Mouse (Mus musculus) megakaryocyte progenitor cell, adult 5-6 weeks (primary cell): ENCODE results near the gene Fam124a. TPM values are rescaled to one million over a fixed set of nuclear protein-coding genes. Genes with fewer than 3 reads are reported as not detected.

ENCODE experiments used
- ATAC-seq: replicated peaks from 2 replicates; pipeline ENCODE4 v1.8.0; 2016; ENCODE audit warnings: mild to moderate bottlenecking, moderate TSS enrichment, inconsistent platforms; ENCODE audit not compliant: poor library complexity
- total RNA-seq, 2 experiments: library from RNA; stranded (forward) in 1 of 2; stranded (reverse) in 1 of 2; fragments of 157-497, 149-512 nt in 1 of 2; fragments of 200-1000 nt in 1 of 2; gene quantifications; 2 replicates each; pipeline versions ENCODE4 v1.2.3 to v1.2.4; 2015 to 2017

Gene Fam124a
- total RNA-seq, 2 experiments from 2014 or later = not detected

GRCm38 (mm10) chr14:62655996-62656395 is 100.5 kb downstream of the Fam124a start:
- no peak for ATAC-seq

- no peak for ATAC-seq
Measured at GRCm38 (mm10) chr14:62657469-62657868, 101.9 kb downstream of the Fam124a start.

Other genes starting within 250 kb of the Fam124a start
- gene Gucy1b2, start 99.4 kb upstream of the Fam124a start, total RNA-seq (2015) = not detected in 2 replicates
- gene Gucy1b2, start 99.4 kb upstream of the Fam124a start, total RNA-seq (2017) = not detected in 2 replicates
- not detected in 2 replicates for gene Gm4131, start 11.2 kb downstream of the Fam124a start, total RNA-seq (2015)
- not detected in 2 replicates for gene Gm4131, start 11.2 kb downstream of the Fam124a start, total RNA-seq (2017)
- not detected in 2 replicates for gene Serpine3, start 107.9 kb downstream of the Fam124a start, total RNA-seq (2015)
- gene Serpine3, start 107.9 kb downstream of the Fam124a start, total RNA-seq (2017) = not detected in 2 replicates
- 55.1 and 62.4 TPM in 2 replicates for gene Ints6, start 205.4 kb downstream of the Fam124a start, total RNA-seq (2015)
- 77.3 and 85.7 TPM in 2 replicates for gene Ints6, start 205.4 kb downstream of the Fam124a start, total RNA-seq (2017)